Mouse (Mus musculus) embryonic fibroblast, embryonic 13.5 days (primary cell): Measurements from ENCODE around the gene Chchd3. TPM values are rescaled to one million over a fixed set of nuclear protein-coding genes. Genes with fewer than 3 reads are reported as not detected.

Source experiments
- H3K27ac ChIP-seq: 2 replicates; pipeline ENCODE4 v1.5.1; 2012; ENCODE audit warnings: low read length, control low read depth, inconsistent platforms; ENCODE audit not compliant: insufficient read depth
- H3K4me1 ChIP-seq: 2 replicates; pipeline ENCODE4 v1.6.1; 2011; ENCODE audit warnings: low read length; ENCODE audit not compliant: control insufficient read depth, insufficient read depth
- H3K4me3 ChIP-seq: 2 replicates; pipeline ENCODE4 v1.5.1; 2011; ENCODE audit warnings: mild to moderate bottlenecking, control low read depth, low read length; ENCODE audit not compliant: insufficient read depth
- CTCF ChIP-seq: IDR thresholded peaks from 2 replicates; pipeline ENCODE4 v1.5.1; 2011; ENCODE audit warnings: mild to moderate bottlenecking, control low read depth, low read length, moderate library complexity, borderline replicate concordance; ENCODE audit not compliant: insufficient read depth
- POLR2A ChIP-seq: IDR thresholded peaks from 2 replicates; pipeline ENCODE4 v1.6.1; 2011; ENCODE audit warnings: low read depth, mild to moderate bottlenecking, control low read depth, low read length, moderate library complexity
- polyA plus RNA-seq: library from polyadenylated mRNA; stranded (reverse); fragments of >200 nt; gene quantifications from 2 replicates; pipeline ENCODE4 v1.2.4, GENCODE M21; 2011; ENCODE audit warnings: low read depth; ENCODE audit not compliant: missing spikeins, insufficient read length

Gene Chchd3
- polyA plus RNA-seq, 1 experiment, result 108 TPM

DNA sequence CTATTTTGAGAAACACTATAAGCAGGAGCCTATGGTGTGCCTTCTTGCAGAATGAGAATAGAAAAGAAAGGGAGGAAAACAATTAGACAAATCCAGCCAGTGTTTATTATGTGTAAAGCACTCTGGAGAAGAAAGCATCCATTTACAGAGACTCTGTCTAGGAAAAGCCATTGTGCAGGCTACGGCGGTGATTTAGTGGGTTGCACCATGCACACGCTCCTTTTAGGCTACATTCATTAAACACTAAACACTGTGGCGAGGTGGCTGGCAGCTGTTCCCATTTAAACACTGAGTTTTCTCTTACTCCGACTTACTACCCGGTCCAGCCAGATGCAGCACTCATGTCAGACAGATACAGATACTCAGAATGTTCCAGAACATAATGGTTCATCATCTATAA, 311.3 kb downstream of the Chchd3 start:
- no peak overlapping the region for H3K4me3 ChIP-seq
- H3K4me1 ChIP-seq, result no peaks in the 10 kb centered on the region
- TF ChIP-seq POLR2A, result no peak
- no peak for TF ChIP-seq CTCF
- H3K27ac ChIP-seq, result no peak overlapping the region

DNA sequence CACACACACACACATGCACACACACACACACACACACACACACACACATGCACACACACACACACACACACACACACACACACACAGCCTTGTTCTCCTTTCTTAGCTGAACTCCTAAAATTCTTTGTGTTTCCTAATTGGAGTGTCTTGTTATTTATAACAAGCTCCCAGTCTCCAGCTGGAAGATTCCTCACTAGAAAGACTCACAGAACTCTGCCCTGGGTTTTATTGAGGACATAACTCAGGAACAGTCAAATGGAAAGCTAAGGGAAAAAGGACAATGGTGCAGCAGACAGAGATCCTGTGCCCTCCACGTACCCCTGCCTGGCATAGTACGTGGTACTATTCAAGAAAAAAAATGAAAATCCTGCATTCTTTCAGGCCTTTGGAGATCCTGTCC, 312.7 kb downstream of the Chchd3 start:
- H3K4me3 ChIP-seq, result no peak overlapping the region
- no peaks in the 10 kb centered on the region for H3K4me1 ChIP-seq
- TF ChIP-seq CTCF (no peak), POLR2A (no peak)

More for the DNA sequence above, 312.7 kb downstream of the Chchd3 start:
- H3K27ac ChIP-seq, result no peak overlapping the region

Other genes starting within 250 kb of the Chchd3 start
- gene Exoc4, start 188.8 kb upstream of the Chchd3 start, polyA plus RNA-seq, result 121 and 130 TPM in 2 replicates